Mouse (Mus musculus): Measurements from ENCODE around the gene Tent2. TPM values are rescaled to one million over a fixed set of nuclear protein-coding genes. Genes with fewer than 3 reads are reported as not detected.

Tent2 gene
- polyA plus RNA-seq, 1 experiment from 2014 or later, result 70.5 TPM

DNA sequence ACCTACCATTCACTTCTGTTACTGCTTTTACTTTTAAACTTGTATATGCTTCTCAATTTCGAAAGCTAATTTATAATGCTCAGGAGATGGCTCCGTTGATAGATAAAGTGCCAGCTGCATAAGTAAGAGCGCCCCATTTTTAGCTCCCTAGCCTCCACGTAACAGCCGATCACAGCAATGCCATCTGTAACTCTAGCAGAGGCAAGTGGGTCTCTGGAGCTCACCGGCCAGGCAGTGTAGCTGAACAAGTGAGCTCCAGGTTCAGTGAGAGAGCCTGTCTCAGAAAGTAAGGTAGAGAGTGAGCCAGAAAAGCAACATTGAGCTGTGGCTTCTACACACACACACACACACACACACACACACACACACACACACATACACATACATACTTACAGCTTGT, 51.0 kb downstream of the Tent2 start:
- no peak overlapping the region for H3K4me2 ChIP-seq
- ATAC-seq (ENCODE audit: insufficient number of reproducible peaks, insufficient read depth, low FRiP score, low TSS enrichment, low read depth), result no peak
- no peaks in the 10 kb centered on the region; the same call in 1 of the 2 replicates for H3K36me3 ChIP-seq
- H3K4me3 ChIP-seq (replicated peaks), result no peak overlapping the region
- H3K9ac ChIP-seq (replicated peaks), result no peak overlapping the region
- H3K27me3 ChIP-seq, result no peaks in the 10 kb centered on the region
- no peaks in the 10 kb centered on the region for H3K9me3 ChIP-seq
- no peak overlapping the region for H3K27ac ChIP-seq
- peaks cover 13% of the 10 kb centered on the region for H3K4me1 ChIP-seq (replicated peaks)
- 93% methylated on average over 6 of the region's 6 CpGs for WGBS

DNA sequence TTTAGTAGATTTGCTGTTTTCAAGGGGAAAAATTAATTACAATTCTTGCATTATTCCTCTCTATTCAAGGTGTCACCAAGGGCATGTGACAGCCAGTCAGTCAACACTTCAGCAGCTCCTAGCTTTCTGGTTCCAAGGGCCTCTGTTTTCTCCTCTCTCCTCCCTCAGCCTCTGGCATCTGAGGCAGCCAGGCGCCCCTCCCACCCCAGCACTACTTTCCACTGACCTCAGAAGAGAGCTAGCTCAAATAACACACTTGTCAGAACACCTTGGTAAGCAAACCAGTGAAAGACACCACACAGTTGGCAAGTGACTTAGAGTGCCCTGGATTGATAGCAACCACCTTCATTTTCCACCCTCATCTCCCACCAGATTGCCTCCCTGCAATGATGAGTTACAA, 54.1 kb downstream of the Tent2 start:
- H3K27me3 ChIP-seq, result no peaks in the 10 kb centered on the region
- H3K27ac ChIP-seq, result no peak overlapping the region
- no peaks in the 10 kb centered on the region for H3K4me1 ChIP-seq (replicated peaks)
- H3K9me3 ChIP-seq, result no peaks in the 10 kb centered on the region
- 27% methylated on average over 1 of the region's 1 CpGs for WGBS
- no peak overlapping the region for H3K4me3 ChIP-seq (replicated peaks)
- ATAC-seq (ENCODE audit: insufficient number of reproducible peaks, insufficient read depth, low FRiP score, low TSS enrichment, low read depth), result no peak
- no peaks in the 10 kb centered on the region; the same call in 1 of the 2 replicates for H3K36me3 ChIP-seq
- no peak overlapping the region for H3K9ac ChIP-seq (replicated peaks)
- no peak overlapping the region for H3K4me2 ChIP-seq

DNA sequence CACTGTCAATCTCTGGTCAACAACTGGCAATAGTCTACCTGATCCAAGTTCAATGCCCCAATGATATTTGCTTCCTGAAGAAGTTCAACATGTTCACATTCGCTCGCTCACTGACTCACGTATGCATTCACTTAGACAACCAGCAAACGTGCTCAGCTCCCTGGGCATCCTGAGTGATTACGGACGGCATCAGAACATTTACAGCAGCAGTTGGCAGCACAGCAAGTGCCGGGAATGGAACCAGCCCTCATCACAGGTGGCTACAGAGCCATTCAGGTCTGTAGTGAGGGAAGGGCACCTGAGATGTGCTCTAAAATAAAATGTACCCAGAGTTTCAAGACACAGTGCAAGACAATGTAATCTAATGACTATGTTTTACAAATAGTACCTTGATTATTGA, 55.1 kb downstream of the Tent2 start:
- no peak overlapping the region for H3K27ac ChIP-seq
- no peaks in the 10 kb centered on the region for H3K4me1 ChIP-seq (replicated peaks)
- no peak for ATAC-seq (ENCODE audit: insufficient number of reproducible peaks, insufficient read depth, low FRiP score, low TSS enrichment, low read depth)
- no peaks in the 10 kb centered on the region for H3K9me3 ChIP-seq
- no peaks in the 10 kb centered on the region for H3K36me3 ChIP-seq
- no peak overlapping the region for H3K4me3 ChIP-seq (replicated peaks)
- no peak overlapping the region for H3K9ac ChIP-seq (replicated peaks)
- no peaks in the 10 kb centered on the region for H3K27me3 ChIP-seq
- WGBS, result 86% methylated on average over 7 of the region's 7 CpGs
- no peak overlapping the region for H3K4me2 ChIP-seq

DNA sequence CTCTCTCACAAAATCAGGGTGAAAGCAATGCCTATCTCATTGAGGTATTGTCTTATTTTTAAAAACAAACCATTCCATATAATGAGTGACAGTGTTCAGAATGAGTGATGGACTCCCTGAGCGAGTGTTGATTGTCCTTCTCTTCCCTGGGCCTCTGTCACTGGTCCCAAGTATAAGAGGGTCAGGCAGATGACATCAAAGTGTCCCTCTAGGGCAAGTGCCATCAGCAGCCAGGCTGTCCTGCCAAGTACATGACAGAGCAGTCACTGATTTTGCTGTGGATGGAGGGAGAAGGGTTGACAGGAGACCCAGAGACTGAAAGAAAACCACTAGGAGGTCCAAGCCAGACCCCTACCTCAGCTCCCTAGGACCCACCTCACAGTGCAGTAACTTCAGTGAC, 55.9 kb downstream of the Tent2 start:
- Histone ChIP-seq H3K4me1 (replicated peaks) (no peaks in the 10 kb centered on the region), H3K9ac (replicated peaks) (no peak overlapping the region), H3K27ac (no peak overlapping the region), H3K4me3 (replicated peaks) (no peak overlapping the region), H3K9me3 (no peaks in the 10 kb centered on the region), H3K27me3 (no peaks in the 10 kb centered on the region), H3K4me2 (no peak overlapping the region), H3K36me3 (no peaks in the 10 kb centered on the region)
- 90% methylated on average over 1 of the region's 1 CpGs for WGBS
- no peak for ATAC-seq (ENCODE audit: insufficient number of reproducible peaks, insufficient read depth, low FRiP score, low TSS enrichment, low read depth)

DNA sequence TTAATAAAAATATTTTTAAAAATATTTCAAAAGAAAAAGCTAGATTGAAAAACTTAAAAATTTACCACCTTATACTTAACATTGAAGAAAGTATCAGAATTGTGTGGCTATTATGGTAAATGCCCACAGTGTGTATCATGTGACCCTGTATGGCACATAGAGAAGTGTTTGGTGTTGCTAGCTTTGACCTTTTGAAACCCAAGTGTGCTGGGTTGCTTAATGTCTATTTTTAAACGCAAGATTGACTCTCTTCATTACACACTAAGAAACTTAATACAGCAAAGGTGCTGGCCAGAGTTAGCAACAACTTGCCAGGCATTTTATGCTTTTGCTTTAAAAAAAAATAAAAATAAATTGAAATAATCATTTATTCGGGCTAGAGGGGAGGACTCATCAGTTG, 56.7 kb downstream of the Tent2 start:
- Histone ChIP-seq H3K9me3 (no peaks in the 10 kb centered on the region), H3K27me3 (no peaks in the 10 kb centered on the region), H3K4me3 (replicated peaks) (no peak overlapping the region), H3K27ac (no peak overlapping the region), H3K4me2 (no peak overlapping the region), H3K36me3 (no peaks in the 10 kb centered on the region), H3K9ac (replicated peaks) (no peak overlapping the region), H3K4me1 (replicated peaks) (no peaks in the 10 kb centered on the region)
- ATAC-seq (ENCODE audit: insufficient number of reproducible peaks, insufficient read depth, low FRiP score, low TSS enrichment, low read depth), result no peak
- 84% methylated on average over 2 of the region's 2 CpGs for WGBS

DNA sequence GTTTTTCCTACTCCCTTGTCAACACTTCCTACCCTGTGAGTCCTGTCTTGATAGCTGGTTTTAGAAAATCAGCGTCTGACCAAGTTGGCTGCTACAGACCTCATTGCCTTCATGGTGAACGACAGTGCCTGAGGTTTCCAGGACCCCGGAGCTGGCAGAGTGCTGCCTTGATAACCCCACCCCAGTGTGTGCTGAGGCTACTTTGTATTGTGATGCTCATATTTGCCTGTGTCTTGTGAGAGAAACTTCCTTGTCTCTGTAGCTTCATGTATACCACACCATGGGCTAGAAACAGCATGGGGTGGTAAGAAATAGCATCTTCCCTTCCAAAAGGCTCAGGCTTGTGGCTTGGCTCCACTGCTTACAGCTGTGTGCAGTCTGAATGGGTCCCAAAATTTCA, 61.5 kb downstream of the Tent2 start:
- no peak overlapping the region for H3K4me2 ChIP-seq
- H3K4me1 ChIP-seq (replicated peaks), result no peaks in the 10 kb centered on the region
- WGBS, result 87% methylated on average over 3 of the region's 3 CpGs
- H3K27ac ChIP-seq, result no peak overlapping the region
- no peaks in the 10 kb centered on the region for H3K36me3 ChIP-seq
- ATAC-seq (ENCODE audit: insufficient number of reproducible peaks, insufficient read depth, low FRiP score, low TSS enrichment, low read depth), result no peak
- H3K4me3 ChIP-seq (replicated peaks), result no peak overlapping the region
- H3K27me3 ChIP-seq, result no peaks in the 10 kb centered on the region
- H3K9me3 ChIP-seq, result no peaks in the 10 kb centered on the region
- no peak overlapping the region for H3K9ac ChIP-seq (replicated peaks)

DNA sequence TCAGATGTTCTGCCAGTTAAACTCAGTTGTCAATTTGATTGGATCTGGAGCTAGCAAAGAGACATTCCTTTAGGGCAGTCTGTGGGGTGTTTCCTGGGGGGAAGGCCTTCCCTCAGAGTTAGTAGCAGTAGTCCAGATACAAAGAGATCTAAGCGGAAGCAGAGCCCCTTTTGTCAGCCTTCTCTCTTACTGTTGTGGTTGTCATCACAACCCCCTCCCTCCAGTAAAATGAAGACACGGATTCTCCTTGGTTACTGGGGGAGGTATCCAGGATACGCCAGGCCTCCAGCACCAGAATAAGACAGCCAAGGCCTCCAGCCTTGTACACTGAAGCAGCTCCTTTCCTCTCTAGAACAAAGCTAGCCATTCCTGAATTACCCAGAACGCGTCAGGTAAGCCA, 63.2 kb downstream of the Tent2 start:
- Histone ChIP-seq H3K27me3 (no peaks in the 10 kb centered on the region), H3K4me3 (replicated peaks) (no peak overlapping the region), H3K9me3 (no peaks in the 10 kb centered on the region), H3K4me1 (replicated peaks) (no peaks in the 10 kb centered on the region), H3K27ac (no peak overlapping the region), H3K9ac (replicated peaks) (no peak overlapping the region), H3K36me3 (no peaks in the 10 kb centered on the region), H3K4me2 (no peak overlapping the region)
- whole genome bisulfite sequencing, result 83% methylated on average over 5 of the region's 5 CpGs
- no peak for ATAC-seq (ENCODE audit: insufficient number of reproducible peaks, insufficient read depth, low FRiP score, low TSS enrichment, low read depth)

DNA sequence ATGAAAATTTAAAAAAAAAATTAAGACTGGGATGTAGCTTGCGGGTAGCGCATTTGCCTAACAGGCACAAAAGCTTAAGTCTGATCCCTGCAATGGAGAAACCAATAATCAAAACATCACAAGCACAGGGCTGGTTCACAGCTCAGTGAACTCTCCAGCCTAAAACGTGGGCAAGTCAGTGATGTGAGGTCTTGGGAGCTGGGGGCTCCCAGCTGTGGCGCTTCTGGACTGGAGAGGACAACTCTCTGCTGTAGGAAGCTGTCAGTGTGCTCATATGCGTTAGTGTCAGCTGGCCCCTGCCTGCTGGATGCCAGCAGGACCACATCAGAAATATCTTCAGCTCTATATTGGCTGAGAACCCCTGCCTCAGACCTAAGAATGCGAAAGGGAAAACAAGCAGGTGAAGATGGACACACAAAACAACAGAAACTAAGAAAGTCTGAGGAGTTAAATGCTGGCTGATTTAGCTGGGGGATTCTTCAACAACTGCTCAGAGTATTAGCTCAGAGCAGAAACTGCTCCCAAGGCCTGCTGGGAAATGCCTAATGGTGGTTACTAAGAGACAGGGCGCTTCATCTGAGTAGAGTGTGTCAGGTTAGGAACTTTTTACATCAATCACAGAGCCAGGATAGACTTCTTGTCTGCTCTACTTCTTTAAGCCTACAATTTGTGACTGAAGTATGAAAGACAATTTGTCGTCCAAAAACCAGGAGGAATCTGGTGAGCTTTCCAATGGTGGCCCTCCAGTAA, 63.9 kb downstream of the Tent2 start:
- Histone ChIP-seq H3K4me2 (no peak overlapping the region), H3K4me3 (replicated peaks) (no peak overlapping the region), H3K9me3 (no peaks in the 10 kb centered on the region), H3K9ac (replicated peaks) (no peak overlapping the region), H3K27me3 (no peaks in the 10 kb centered on the region), H3K4me1 (replicated peaks) (no peaks in the 10 kb centered on the region), H3K27ac (no peak overlapping the region), H3K36me3 (no peaks in the 10 kb centered on the region)
- WGBS, result 78% methylated on average over 8 of the region's 8 CpGs
- ATAC-seq (ENCODE audit: insufficient number of reproducible peaks, insufficient read depth, low FRiP score, low TSS enrichment, low read depth), result no peak

DNA sequence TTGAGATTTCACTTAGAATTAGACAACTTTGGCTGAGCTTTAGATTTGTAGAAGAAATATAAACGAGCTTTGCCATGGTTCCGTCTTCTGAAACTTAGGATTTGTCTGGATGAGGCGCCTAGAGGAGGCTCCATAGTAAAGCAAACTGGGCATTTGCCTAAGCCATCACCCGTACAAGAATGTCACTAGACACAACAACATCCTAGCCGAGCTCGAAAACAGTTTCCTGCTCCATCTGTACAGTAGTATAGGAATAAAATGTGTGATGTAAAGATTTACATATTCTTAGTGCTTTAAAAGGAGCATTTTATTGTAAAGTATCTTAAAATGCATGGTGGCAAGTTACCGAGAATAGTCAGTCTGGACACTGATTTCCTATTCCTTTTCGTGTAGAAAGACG, 69.9 kb downstream of the Tent2 start:
- WGBS, result 94% methylated on average over 9 of the region's 9 CpGs
- no peaks in the 10 kb centered on the region for H3K4me1 ChIP-seq (replicated peaks)
- no peak for ATAC-seq (ENCODE audit: insufficient number of reproducible peaks, insufficient read depth, low FRiP score, low TSS enrichment, low read depth)
- no peaks in the 10 kb centered on the region for H3K27me3 ChIP-seq
- no peak overlapping the region for H3K4me3 ChIP-seq (replicated peaks)
- no peaks in the 10 kb centered on the region for H3K9me3 ChIP-seq
- no peak overlapping the region for H3K27ac ChIP-seq
- no peak overlapping the region for H3K9ac ChIP-seq (replicated peaks)
- no peaks in the 10 kb centered on the region for H3K36me3 ChIP-seq
- H3K4me2 ChIP-seq, result no peak overlapping the region

DNA sequence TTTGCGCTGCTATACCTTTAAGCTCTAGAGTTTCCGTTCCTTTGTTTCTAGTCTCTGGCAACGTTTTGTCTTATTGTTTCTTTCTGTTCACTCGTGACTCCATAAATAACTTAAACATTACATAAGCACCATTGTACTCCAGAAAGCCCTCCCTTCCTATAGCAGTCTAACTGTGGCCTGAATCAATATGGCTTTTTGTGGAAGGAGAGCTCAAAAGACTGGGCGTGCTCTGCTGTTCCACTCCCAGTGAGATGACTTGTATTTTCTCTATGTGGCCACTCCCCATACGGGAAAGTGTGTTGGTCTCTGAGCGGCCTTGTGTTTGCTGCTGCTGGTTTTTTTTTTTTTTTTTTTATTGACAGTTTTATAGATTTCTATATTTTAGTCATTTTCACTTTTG, 74.9 kb downstream of the Tent2 start:
- Histone ChIP-seq H3K4me1 (replicated peaks) (no peaks in the 10 kb centered on the region), H3K4me3 (replicated peaks) (no peak overlapping the region), H3K9ac (replicated peaks) (no peak overlapping the region), H3K9me3 (no peaks in the 10 kb centered on the region), H3K4me2 (no peak overlapping the region), H3K27ac (no peak overlapping the region), H3K36me3 (no peaks in the 10 kb centered on the region), H3K27me3 (no peaks in the 10 kb centered on the region)
- 81% methylated on average over 7 of the region's 7 CpGs for WGBS
- no peak for ATAC-seq (ENCODE audit: insufficient number of reproducible peaks, insufficient read depth, low FRiP score, low TSS enrichment, low read depth)

DNA sequence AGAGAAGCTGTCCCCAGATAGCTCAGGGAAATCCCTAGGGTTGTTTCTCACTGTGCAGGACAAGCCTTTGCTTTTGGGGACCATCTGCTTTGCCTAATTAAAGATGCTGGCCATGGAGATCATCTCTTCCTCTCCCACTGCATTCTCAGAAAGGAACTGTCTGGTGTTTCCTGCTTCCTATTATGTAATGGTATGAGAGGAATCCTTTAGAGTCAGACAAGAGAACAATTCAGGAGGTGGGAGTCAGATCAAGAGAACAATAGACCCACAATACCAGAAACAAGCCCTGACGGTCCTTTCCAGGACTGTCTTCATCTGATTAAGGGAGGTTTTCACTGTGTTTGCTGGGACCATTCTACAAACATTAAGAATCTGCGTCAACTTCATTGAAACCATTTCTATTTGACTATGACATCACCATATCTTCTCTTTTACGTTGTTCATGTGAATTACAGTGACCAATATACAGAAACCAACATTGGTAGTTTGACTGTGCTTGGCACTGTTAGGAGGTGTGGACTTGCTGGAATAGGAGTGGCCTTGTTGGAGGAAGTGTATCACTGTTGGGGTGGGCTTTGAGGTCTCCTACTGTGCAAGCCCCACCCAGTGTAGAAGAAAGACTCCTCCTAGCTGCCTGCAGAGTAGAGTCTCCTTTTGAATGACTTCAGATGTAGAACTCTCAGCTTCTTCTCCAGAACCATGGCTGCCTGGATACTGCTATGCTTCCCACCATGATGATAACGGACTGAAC, 89.7 kb downstream of the Tent2 start:
- no peak overlapping the region for H3K4me2 ChIP-seq
- 84% methylated on average over 4 of the region's 4 CpGs for WGBS
- no peaks in the 10 kb centered on the region for H3K9me3 ChIP-seq
- no peak overlapping the region for H3K27ac ChIP-seq
- H3K4me1 ChIP-seq (replicated peaks), result no peaks in the 10 kb centered on the region
- ATAC-seq (ENCODE audit: insufficient number of reproducible peaks, insufficient read depth, low FRiP score, low TSS enrichment, low read depth), result no peak
- H3K27me3 ChIP-seq, result no peaks in the 10 kb centered on the region
- no peaks in the 10 kb centered on the region for H3K36me3 ChIP-seq
- H3K4me3 ChIP-seq (replicated peaks), result no peak overlapping the region
- no peak overlapping the region for H3K9ac ChIP-seq (replicated peaks)

DNA sequence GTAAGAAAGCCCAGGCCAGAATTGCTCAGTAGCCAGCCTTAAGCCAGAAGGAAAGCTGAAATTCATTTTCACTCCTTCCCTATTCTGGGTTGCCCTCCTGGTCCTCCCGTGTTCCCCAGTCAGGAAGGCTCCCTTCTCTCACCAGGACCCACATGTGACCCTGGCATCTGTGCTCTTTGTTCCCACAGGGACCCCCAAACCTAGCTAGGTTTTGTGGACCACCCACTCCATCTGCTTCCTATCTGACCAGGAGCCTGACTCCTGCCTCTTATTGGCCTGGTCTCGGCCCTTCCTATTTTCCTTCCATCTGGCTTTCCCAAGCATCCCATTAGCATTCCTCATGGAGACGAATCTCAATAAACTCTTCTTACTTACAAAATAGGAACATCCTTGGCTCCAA, 93.6 kb downstream of the Tent2 start:
- no peak overlapping the region for H3K4me2 ChIP-seq
- no peak for ATAC-seq (ENCODE audit: insufficient number of reproducible peaks, insufficient read depth, low FRiP score, low TSS enrichment, low read depth)
- H3K9me3 ChIP-seq, result no peaks in the 10 kb centered on the region
- H3K36me3 ChIP-seq, result no peaks in the 10 kb centered on the region
- H3K9ac ChIP-seq (replicated peaks), result no peak overlapping the region
- H3K4me3 ChIP-seq (replicated peaks), result no peak overlapping the region
- H3K27me3 ChIP-seq, result no peaks in the 10 kb centered on the region
- H3K27ac ChIP-seq, result no peak overlapping the region
- H3K4me1 ChIP-seq (replicated peaks), result no peaks in the 10 kb centered on the region
- 82% methylated on average over 3 of the region's 3 CpGs for WGBS

All from limb, embryonic 12.5 days (tissue).